In genomic region chr19:60883129-60883528, GRCm38 (mm10) we compare ENCODE assay signal across 9 mouse cellular contexts. TPM values are rescaled to one million over a fixed set of nuclear protein-coding genes. Genes with fewer than 3 reads are reported as not detected.
A peak's percentile ranks its signal among the peaks of the same experiment; 100 is the strongest.
DNase-seq lines count a peak whose midpoint lies in the region; ATAC-seq and TF ChIP-seq lines count a peak whose summit lies in the region.
"Had no signal": no experiment of that assay in that cellular context is flagged by ENCODE, and none has a peak within 500 bp of the region (broad histone marks: within the 10 kb centered on the region; RNA-seq: fewer than 3 reads in every experiment).

No protein-coding gene starts in this region.

- TF ChIP-seq CTCF in hindbrain, postnatal 0 days (IDR thresholded peaks at IDR 0.05; ENCODE audit: low read depth), result peak; percentile 78

- no peak overlapping the region for H3K4me2 ChIP-seq in hindbrain, postnatal 0 days (ENCODE audit: low read depth, low read length)
- H3K4me2 ChIP-seq: embryonic facial prominence, embryonic 12.5 days; limb, embryonic 15.5 days had no signal

- H3K4me1 ChIP-seq in hindbrain, postnatal 0 days (ENCODE audit: insufficient read depth, low read length), result no peaks in the 10 kb centered on the region
- H3K4me1 ChIP-seq in hindbrain, embryonic 10.5 days (replicated peaks), result no peaks in the 10 kb centered on the region
- H3K4me1 ChIP-seq: embryonic facial prominence, embryonic 12.5 days; limb, embryonic 15.5 days had no signal

- ATAC-seq in hindbrain, postnatal 0 days, result peak; percentile 64; the same call in 1 of the 2 replicates
- peak; percentile 39; the same call in 1 of the 2 replicates for ATAC-seq in common myeloid progenitor, adult 5-6 weeks (replicated peaks; ENCODE audit: low read depth, poor library complexity, severe bottlenecking)

- no peak overlapping the region for H3K4me3 ChIP-seq in hindbrain, postnatal 0 days (ENCODE audit: low read length)
- H3K4me3 ChIP-seq in hindbrain, embryonic 10.5 days, result no peak overlapping the region
- H3K4me3 ChIP-seq: embryonic facial prominence, embryonic 12.5 days; limb, embryonic 15.5 days had no signal

- H3K9ac ChIP-seq in hindbrain, postnatal 0 days (replicated peaks; ENCODE audit: low read length), result no peak overlapping the region
- H3K9ac ChIP-seq: embryonic facial prominence, embryonic 12.5 days; limb, embryonic 15.5 days had no signal

- no peak overlapping the region for H3K27ac ChIP-seq in hindbrain, postnatal 0 days
- H3K27ac ChIP-seq in hindbrain, embryonic 10.5 days, result no peak overlapping the region
- H3K27ac ChIP-seq: embryonic facial prominence, embryonic 12.5 days; limb, embryonic 15.5 days had no signal

- DNase-seq in hindbrain, postnatal 0 days (ENCODE audit: low spot score), result peak; percentile 67
- no peak for DNase-seq in hindbrain, embryonic 10.5 days (ENCODE audit: low spot score)
- peak; percentile 69 for DNase-seq in MN1 (ENCODE audit: low spot score)
- DNase-seq in kidney, postnatal 14 days, result peak; percentile 69
- DNase-seq in retina, postnatal 1 day, result peak; percentile 49
- no peak for DNase-seq in spleen, postnatal 36 days (ENCODE audit: low spot score in 2 of 2)

- H3K27me3 ChIP-seq in hindbrain, postnatal 0 days (ENCODE audit: insufficient read depth, low read length), result no peaks in the 10 kb centered on the region
- H3K27me3 ChIP-seq in hindbrain, embryonic 10.5 days (ENCODE audit: insufficient read depth, poor library complexity, severe bottlenecking), result no peaks in the 10 kb centered on the region
- H3K27me3 ChIP-seq: embryonic facial prominence, embryonic 12.5 days; limb, embryonic 15.5 days had no signal

- 3% methylated on average over 3 of the region's 3 CpGs for WGBS in hindbrain, postnatal 0 days
- 8% methylated on average over 3 of the region's 3 CpGs for WGBS in hindbrain, embryonic 10.5 days

- H3K36me3 ChIP-seq in hindbrain, postnatal 0 days (ENCODE audit: insufficient read depth, low read length), result no peaks in the 10 kb centered on the region
- H3K36me3 ChIP-seq in hindbrain, embryonic 10.5 days, result no peaks in the 10 kb centered on the region
- H3K36me3 ChIP-seq: embryonic facial prominence, embryonic 12.5 days; limb, embryonic 15.5 days had no signal

- no peaks in the 10 kb centered on the region for H3K9me3 ChIP-seq in hindbrain, postnatal 0 days (ENCODE audit: low read length)
- H3K9me3 ChIP-seq in hindbrain, embryonic 10.5 days, result no peaks in the 10 kb centered on the region
- H3K9me3 ChIP-seq: embryonic facial prominence, embryonic 12.5 days; limb, embryonic 15.5 days had no signal

RNA-seq across cellular contexts. Expression of gene Grk5, which starts 6.4 kb away (rescaled TPM):
- 7.2 and 7.8 TPM in 2 replicates for total RNA-seq in hindbrain, postnatal 0 days (2014; rRNA removed)
- 1.3 and 1.6 TPM in 2 replicates for polyA plus RNA-seq in hindbrain, postnatal 0 days (2015; fragmentation: Nextera tagmentation; extraction: Ambion mirVana)
- 2.3 and 2.8 TPM in 2 replicates for polyA plus RNA-seq in hindbrain, embryonic 10.5 days (2016; fragmentation: Nextera tagmentation; extraction: Ambion mirVana)
- total RNA-seq in common myeloid progenitor, adult 5-6 weeks (2017), result 2.1 and 3.3 TPM in 2 replicates

RNA-seq across cellular contexts. Expression of gene Prdx3, which starts 8.8 kb away (rescaled TPM):
- 85.0 and 97.0 TPM in 2 replicates for total RNA-seq in hindbrain, postnatal 0 days (2014; rRNA removed)
- 130 and 138 TPM in 2 replicates for polyA plus RNA-seq in hindbrain, postnatal 0 days (2015; fragmentation: Nextera tagmentation; extraction: Ambion mirVana)
- polyA plus RNA-seq in hindbrain, embryonic 10.5 days (2016; fragmentation: Nextera tagmentation; extraction: Ambion mirVana), result 108 and 111 TPM in 2 replicates
- 109 and 117 TPM in 2 replicates for total RNA-seq in common myeloid progenitor, adult 5-6 weeks (2017)

RNA-seq across cellular contexts. Expression of gene Sfxn4, which starts 21.9 kb away (rescaled TPM):
- total RNA-seq in hindbrain, postnatal 0 days (2014; rRNA removed), result 5.5 and 7.3 TPM in 2 replicates
- 10.8 and 11.6 TPM in 2 replicates for polyA plus RNA-seq in hindbrain, postnatal 0 days (2015; fragmentation: Nextera tagmentation; extraction: Ambion mirVana)
- 13.8 and 16.0 TPM in 2 replicates for polyA plus RNA-seq in hindbrain, embryonic 10.5 days (2016; fragmentation: Nextera tagmentation; extraction: Ambion mirVana)
- total RNA-seq in common myeloid progenitor, adult 5-6 weeks (2017), result 3.5 and 4.4 TPM in 2 replicates

Comparison
In these comparisons a context has a peak if more than half of its experiments do, and no peak if none do; other contexts are left out.
1. DNase-seq: peak in hindbrain, postnatal 0 days (single experiment), MN1 (single experiment), kidney, postnatal 14 days (single experiment) and retina, postnatal 1 day (single experiment); none in hindbrain, embryonic 10.5 days (single experiment) and spleen, postnatal 36 days (0 of 2).